Mouse (Mus musculus) hindbrain, embryonic 10.5 days (tissue): Measurements from ENCODE around the gene Vmn1r211. TPM values are rescaled to one million over a fixed set of nuclear protein-coding genes. Genes with fewer than 3 reads are reported as not detected.
"Not testable (repeated sequence)": the region's sequence is repeated elsewhere in the genome, so short reads cannot be mapped to it uniquely, and the experiment has no call there.

ENCODE experiments used
- DNase-seq: peaks from one replicate; pipeline ENCODE4 v3.0.0-alpha.2; 2017; ENCODE audit warnings: low spot score
- H3K27ac ChIP-seq: fragments of 300-500 bp; sonication (generic); 2 replicates; pipeline ENCODE4 v1.5.1; 2016; ENCODE audit warnings: mild to moderate bottlenecking, moderate library complexity
- H3K27me3 ChIP-seq: fragments of 300-500 bp; sonication (generic); 2 replicates; pipeline ENCODE4 v1.6.1; 2016; ENCODE audit warnings: mild to moderate bottlenecking; ENCODE audit not compliant: poor library complexity, insufficient read depth, severe bottlenecking
- H3K36me3 ChIP-seq: fragments of 300-500 bp; sonication (generic); 2 replicates; pipeline ENCODE4 v1.6.1; 2016; ENCODE audit warnings: mild to moderate bottlenecking, moderate library complexity
- H3K4me1 ChIP-seq: fragments of 300-500 bp; sonication (generic); replicated peaks from 2 replicates; pipeline ENCODE4 v1.6.1; 2016; ENCODE audit warnings: mild to moderate bottlenecking
- H3K4me3 ChIP-seq: fragments of 300-500 bp; sonication (generic); 2 replicates; pipeline ENCODE4 v1.5.1; 2016; ENCODE audit warnings: mild to moderate bottlenecking, moderate library complexity
- H3K9me3 ChIP-seq: fragments of 300-500 bp; sonication (generic); 2 replicates; pipeline ENCODE4 v1.6.1; 2016; ENCODE audit warnings: mild to moderate bottlenecking, moderate library complexity
- WGBS: fragments of 180-500 bp; shearing (Covaris S2); methylation state at CpG from one replicate; pipeline ENCODE4 v1.1.7; 2016; 5-methylcytosine and 5-hydroxymethylcytosine counted together
- polyA plus RNA-seq: library from polyadenylated mRNA; unstranded; fragments of >200 nt; fragmentation: Nextera tagmentation; extraction: Ambion mirVana; gene quantifications from 2 replicates; pipeline ENCODE4 v1.2.1, GENCODE M21; 2016

The Vmn1r211 gene
- not detected in 2 replicates for polyA plus RNA-seq

- H3K27me3 ChIP-seq: no peaks in the 10 kb centered on the region
- no peaks in the 10 kb centered on the region for H3K36me3 ChIP-seq
- no peak for DNase-seq
- H3K27ac ChIP-seq: no peak within 1 kb of the TSS
- no peaks in the 10 kb centered on the region for H3K4me1 ChIP-seq
- H3K9me3 ChIP-seq: no peaks in the 10 kb centered on the region
- 71% methylated on average over 1 of the region's 1 CpGs for WGBS
- H3K4me3 ChIP-seq: no peak within 1 kb of the TSS
These were observed at the start of gene Vmn1r211 for GRCm38 (mm10) chr13:22857461-22857860. Gene Vmn1r211 (minus strand): TSS chr13:22857561.

GRCm38 (mm10) chr13:22884105-22884504 lies 26.7 kb upstream of the Vmn1r211 start, which contains the start of gene Vmn1r212:
Gene Vmn1r212 (minus strand): TSS chr13:22884205.
- DNase-seq: no peak
- no peaks in the 10 kb centered on the region for H3K27me3 ChIP-seq
- WGBS: 88% methylated on average over 4 of the region's 4 CpGs
- H3K4me1 ChIP-seq: no peaks in the 10 kb centered on the region
- no peak within 1 kb of the TSS for H3K4me3 ChIP-seq
- H3K27ac ChIP-seq: no peak within 1 kb of the TSS
- H3K9me3 ChIP-seq: no peaks in the 10 kb centered on the region
- no peaks in the 10 kb centered on the region for H3K36me3 ChIP-seq

- no peak overlapping the region for H3K27ac ChIP-seq
- H3K9me3 ChIP-seq: no peaks in the 10 kb centered on the region
- no peaks in the 10 kb centered on the region for H3K36me3 ChIP-seq
- 94% methylated on average over 1 of the region's 1 CpGs for WGBS
- H3K4me1 ChIP-seq: no peaks in the 10 kb centered on the region
- DNase-seq: no peak
- H3K4me3 ChIP-seq: no peak overlapping the region
- H3K27me3 ChIP-seq: no peaks in the 10 kb centered on the region
These were observed 21.9 kb upstream of the Vmn1r211 start for GRCm38 (mm10) chr13:22879257-22879656.

GRCm38 (mm10) chr13:22854760-22855159 lies 2.6 kb downstream of the Vmn1r211 start:
- DNase-seq: no peak
- Histone ChIP-seq H3K9me3 (no peaks in the 10 kb centered on the region), H3K4me1 (no peaks in the 10 kb centered on the region), H3K4me3 (no peak overlapping the region), H3K27ac (no peak overlapping the region), H3K27me3 (no peaks in the 10 kb centered on the region), H3K36me3 (no peaks in the 10 kb centered on the region)
- WGBS: 76% methylated on average over 4 of the region's 4 CpGs

- DNase-seq: no peak
- Histone ChIP-seq H3K9me3 (no peaks in the 10 kb centered on the region), H3K27ac (no peak overlapping the region), H3K36me3 (no peaks in the 10 kb centered on the region), H3K4me1 (no peaks in the 10 kb centered on the region), H3K4me3 (no peak overlapping the region), H3K27me3 (no peaks in the 10 kb centered on the region)
- WGBS: 84% methylated on average over 1 of the region's 1 CpGs
These were observed 10.6 kb downstream of the Vmn1r211 start for GRCm38 (mm10) chr13:22846798-22847197.

- H3K4me1 ChIP-seq, H3K4me3 ChIP-seq, H3K9me3 ChIP-seq, H3K27me3 ChIP-seq, DNase-seq, H3K36me3 ChIP-seq, H3K27ac ChIP-seq: not testable (repeated sequence)
- WGBS: 45% methylated on average over 3 of the region's 3 CpGs
These were observed 13.1 kb downstream of the Vmn1r211 start for GRCm38 (mm10) chr13:22844304-22844703.

- WGBS: 64% methylated on average over 4 of the region's 4 CpGs
These were observed 26.1 kb downstream of the Vmn1r211 start, which contains the start of gene Vmn1r210 for GRCm38 (mm10) chr13:22831248-22831647. Gene Vmn1r210 (minus strand): TSS chr13:22831348.

GRCm38 (mm10) chr13:22829395-22829794 lies 28.0 kb downstream of the Vmn1r211 start:
- 39% methylated on average over 7 of the region's 7 CpGs for WGBS
- not testable (repeated sequence) for DNase-seq, H3K9me3 ChIP-seq, H3K4me1 ChIP-seq, H3K27ac ChIP-seq, H3K4me3 ChIP-seq, H3K36me3 ChIP-seq, H3K27me3 ChIP-seq

More at GRCm38 (mm10) chr13:22831248-22831647, 26.1 kb downstream of the Vmn1r211 start, which contains the start of gene Vmn1r210:
- DNase-seq: no peak
- Histone ChIP-seq H3K27ac (no peak within 1 kb of the TSS), H3K36me3 (no peaks in the 10 kb centered on the region), H3K27me3 (no peaks in the 10 kb centered on the region), H3K9me3 (no peaks in the 10 kb centered on the region), H3K4me1 (no peaks in the 10 kb centered on the region), H3K4me3 (no peak within 1 kb of the TSS)

GRCm38 (mm10) chr13:22821601-22822000 lies 35.8 kb downstream of the Vmn1r211 start:
- 91% methylated on average over 1 of the region's 1 CpGs for WGBS
- DNase-seq: not testable (repeated sequence)

GRCm38 (mm10) chr13:22809582-22809981 lies 47.8 kb downstream of the Vmn1r211 start, which contains the start of gene Vmn1r209:
Gene Vmn1r209 (minus strand): TSS chr13:22809682.
- H3K4me1 ChIP-seq, DNase-seq, H3K4me3 ChIP-seq, H3K9me3 ChIP-seq, H3K36me3 ChIP-seq, H3K27me3 ChIP-seq, H3K27ac ChIP-seq: not testable (repeated sequence)

More at GRCm38 (mm10) chr13:22821601-22822000, 35.8 kb downstream of the Vmn1r211 start:
- not testable (repeated sequence) for H3K4me3 ChIP-seq, H3K4me1 ChIP-seq, H3K36me3 ChIP-seq, H3K27me3 ChIP-seq, H3K27ac ChIP-seq, H3K9me3 ChIP-seq

Other genes with a start within 250 kb of the Vmn1r211 start
- not detected in 2 replicates for gene Vmn1r206, start 233.3 kb downstream of the Vmn1r211 start, polyA plus RNA-seq
- not detected in 2 replicates for gene Vmn1r207-ps, start 127.9 kb downstream of the Vmn1r211 start, polyA plus RNA-seq
- gene Vmn1r208, start 80.2 kb downstream of the Vmn1r211 start, polyA plus RNA-seq: not detected in 2 replicates
- gene Vmn1r209, start 47.9 kb downstream of the Vmn1r211 start, polyA plus RNA-seq: not detected in 2 replicates
- gene Vmn1r210, start 26.2 kb downstream of the Vmn1r211 start, polyA plus RNA-seq: not detected in 2 replicates
- gene Vmn1r212, start 26.6 kb upstream of the Vmn1r211 start, polyA plus RNA-seq: not detected in 2 replicates
- not detected in 2 replicates for gene Vmn1r213, start 150.1 kb upstream of the Vmn1r211 start, polyA plus RNA-seq
- not detected in 2 replicates for gene Vmn1r214, start 172.9 kb upstream of the Vmn1r211 start, polyA plus RNA-seq
- not detected in 2 replicates for gene Vmn1r215, start 210.5 kb upstream of the Vmn1r211 start, polyA plus RNA-seq